Mouse (Mus musculus) central nervous system, embryonic 11.5 days (tissue): ENCODE data around the gene Trp53rkb. TPM values are rescaled to one million over a fixed set of nuclear protein-coding genes. Genes with fewer than 3 reads are reported as not detected.

ENCODE experiments used
- polyA plus RNA-seq: library from polyadenylated mRNA; depleted of rRNA; stranded (reverse); fragments of >200 nt; gene quantifications from 2 replicates; pipeline ENCODE4 v1.2.3, GENCODE M21; 2012; rRNA removed

Trp53rkb gene
- polyA plus RNA-seq: 12.9 and 13.3 TPM in 2 replicates

GRCm38 (mm10) chr2:166792355-166792754, at the start of gene Trp53rkb:
Gene Trp53rkb (plus strand): TSS chr2:166792531.

GRCm38 (mm10) chr2:166805250-166806172, 13.2 kb downstream of the Trp53rkb start, which contains the start of gene Arfgef2:
Gene Arfgef2 (plus strand): TSS chr2:166805588.

Other genes with a start within 250 kb of the Trp53rkb start
- 27.3 and 31.8 TPM in 2 replicates for gene Prex1, start 78.7 kb upstream of the Trp53rkb start, polyA plus RNA-seq
- gene Arfgef2, start 13.1 kb downstream of the Trp53rkb start, polyA plus RNA-seq: 7.3 and 8.0 TPM in 2 replicates
- gene Cse1l, start 113.5 kb downstream of the Trp53rkb start, polyA plus RNA-seq: 70.6 and 127 TPM in 2 replicates
- gene Stau1, start 203.8 kb downstream of the Trp53rkb start, polyA plus RNA-seq: 58.0 and 66.3 TPM in 2 replicates
- gene Ddx27, start 222.7 kb downstream of the Trp53rkb start, polyA plus RNA-seq: 48.7 and 69.8 TPM in 2 replicates